Comparison of ENCODE assay signal across 8 mouse cellular contexts in genomic region chr1:155416701-155417677, GRCm38 (mm10). TPM values are rescaled to one million over a fixed set of nuclear protein-coding genes. Genes with fewer than 3 reads are reported as not detected.
DNase-seq lines count a peak whose midpoint lies in the region; ATAC-seq and TF ChIP-seq lines count a peak whose summit lies in the region.

Gene Xpr1 (minus strand): TSS chr1:155417415.

- no peaks in the 10 kb centered on the region for H3K4me1 ChIP-seq in brown adipose tissue, adult 24 weeks (ENCODE audit: control insufficient read depth, insufficient read depth, insufficient read length, low read length)
- H3K4me1 ChIP-seq in heart, embryonic 15.5 days (replicated peaks): peaks cover 9% of the 10 kb centered on the region
- H3K4me1 ChIP-seq in liver, embryonic 14.5 days (replicated peaks; ENCODE audit: control insufficient read depth in 2 of 2, insufficient read depth in 2 of 2, low read length in 1 of 2): peaks cover 7% of the 10 kb centered on the region in 2 experiments
- no peaks in the 10 kb centered on the region for H3K4me1 ChIP-seq in neural tube, embryonic 11.5 days (ENCODE audit: control insufficient read depth, insufficient read depth, low read length)
- no peaks in the 10 kb centered on the region for H3K4me1 ChIP-seq in stomach, postnatal 0 days (replicated peaks; ENCODE audit: control insufficient read depth, insufficient read depth)

- under 1% methylated on average over 82 of the region's 82 CpGs for WGBS in heart, embryonic 15.5 days
- 1% methylated on average over 74 of the region's 82 CpGs for WGBS in liver, embryonic 14.5 days (ENCODE audit: insufficient replicate concordance)
- WGBS in neural tube, embryonic 11.5 days: 0% methylated on average over 68 of the region's 82 CpGs
- WGBS in stomach, postnatal 0 days: under 1% methylated on average over 62 of the region's 82 CpGs

- peak; percentile 18; the same call in 1 of the 2 replicates for TF ChIP-seq CTCF in liver, embryonic 14.5 days (IDR thresholded peaks at IDR 0.05; ENCODE audit: low read depth)
- TF ChIP-seq CTCF in stomach, postnatal 0 days (IDR thresholded peaks at IDR 0.05; ENCODE audit: low read depth): 0 out of 2 replicates have a peak, but pooled peaks have one; percentile 20

- ATAC-seq in heart, embryonic 15.5 days (replicated peaks; ENCODE audit: insufficient number of reproducible peaks, insufficient read depth, low FRiP score, low read depth): peak; percentile 97
- ATAC-seq in liver, embryonic 14.5 days (ENCODE audit: insufficient read depth): peak; percentile 93
- peak; percentile 95 for ATAC-seq in neural tube, embryonic 11.5 days (ENCODE audit: insufficient read depth, low FRiP score, low TSS enrichment)
- peak; percentile 97 for ATAC-seq in stomach, postnatal 0 days (ENCODE audit: low FRiP score, low TSS enrichment)

- H3K4me2 ChIP-seq in heart, embryonic 15.5 days: peak within 1 kb of the TSS; percentile 79
- peak within 1 kb of the TSS; percentile 84 for H3K4me2 ChIP-seq in liver, embryonic 14.5 days (ENCODE audit: low read depth)
- H3K4me2 ChIP-seq in neural tube, embryonic 11.5 days (ENCODE audit: low read depth): peak within 1 kb of the TSS; percentile 62
- peak within 1 kb of the TSS; percentile 72 for H3K4me2 ChIP-seq in stomach, postnatal 0 days (replicated peaks; ENCODE audit: low read depth)

- peak within 1 kb of the TSS; percentile 45; the same call in 1 of the 2 replicates for H3K27ac ChIP-seq in brown adipose tissue, adult 24 weeks (replicated peaks; ENCODE audit: low read depth, low read length)
- peak within 1 kb of the TSS; percentile 90 for H3K27ac ChIP-seq in heart, embryonic 15.5 days
- peak within 1 kb of the TSS; percentile 53 for H3K27ac ChIP-seq in liver, embryonic 14.5 days
- peak within 1 kb of the TSS; percentile 88 for H3K27ac ChIP-seq in neural tube, embryonic 11.5 days (ENCODE audit: low read depth, low read length)
- peak within 1 kb of the TSS; percentile 85 for H3K27ac ChIP-seq in stomach, postnatal 0 days (replicated peaks)

- no peak for TF ChIP-seq EP300 in liver, embryonic 14.5 days (IDR thresholded peaks at IDR 0.05; ENCODE audit: low read depth)
- no peak for TF ChIP-seq EP300 in stomach, postnatal 0 days (optimal IDR thresholded peaks at IDR 0.05)

- no peaks in the 10 kb centered on the region for H3K36me3 ChIP-seq in heart, embryonic 15.5 days
- no peaks in the 10 kb centered on the region for H3K36me3 ChIP-seq in liver, embryonic 14.5 days (replicated peaks; ENCODE audit: control insufficient read depth, insufficient read depth, low read depth)
- no peaks in the 10 kb centered on the region for H3K36me3 ChIP-seq in neural tube, embryonic 11.5 days (ENCODE audit: control insufficient read depth, insufficient read depth, low read length)
- no peaks in the 10 kb centered on the region for H3K36me3 ChIP-seq in stomach, postnatal 0 days (ENCODE audit: control insufficient read depth, insufficient read depth, low read length)

- H3K9ac ChIP-seq in heart, embryonic 15.5 days: peak within 1 kb of the TSS; percentile 75
- H3K9ac ChIP-seq in liver, embryonic 14.5 days (replicated peaks): peak within 1 kb of the TSS; percentile 84
- H3K9ac ChIP-seq in neural tube, embryonic 11.5 days (ENCODE audit: low read length): peak within 1 kb of the TSS; percentile 77
- peak within 1 kb of the TSS; percentile 78 for H3K9ac ChIP-seq in stomach, postnatal 0 days (ENCODE audit: low read length)

- H3K4me3 ChIP-seq in brown adipose tissue, adult 24 weeks (ENCODE audit: insufficient read depth, low read depth, low read length): peak within 1 kb of the TSS; percentile 92
- peak within 1 kb of the TSS; percentile 79 for H3K4me3 ChIP-seq in heart, embryonic 15.5 days
- peak within 1 kb of the TSS; percentile 84 to 91 for H3K4me3 ChIP-seq in liver, embryonic 14.5 days (ENCODE audit: insufficient read depth in 1 of 2, low read depth in 2 of 2, low read length in 2 of 2)
- H3K4me3 ChIP-seq in neural tube, embryonic 11.5 days (ENCODE audit: low read depth, low read length): peak within 1 kb of the TSS; percentile 91
- peak within 1 kb of the TSS; percentile 92 for H3K4me3 ChIP-seq in stomach, postnatal 0 days (ENCODE audit: low read depth, low read length)

- no peaks in the 10 kb centered on the region for H3K27me3 ChIP-seq in heart, embryonic 15.5 days
- H3K27me3 ChIP-seq in liver, embryonic 14.5 days (ENCODE audit: control insufficient read depth, insufficient read depth, low read length): no peaks in the 10 kb centered on the region
- H3K27me3 ChIP-seq in neural tube, embryonic 11.5 days (ENCODE audit: control insufficient read depth, insufficient read depth, low read length): no peaks in the 10 kb centered on the region
- no peaks in the 10 kb centered on the region for H3K27me3 ChIP-seq in stomach, postnatal 0 days (ENCODE audit: control insufficient read depth, insufficient read depth, low read length)

- no peaks in the 10 kb centered on the region for H3K9me3 ChIP-seq in heart, embryonic 15.5 days (replicated peaks)
- no peaks in the 10 kb centered on the region for H3K9me3 ChIP-seq in liver, embryonic 14.5 days (ENCODE audit: control insufficient read depth, low read length)
- no peaks in the 10 kb centered on the region for H3K9me3 ChIP-seq in neural tube, embryonic 11.5 days (ENCODE audit: control insufficient read depth, low read length)
- no peaks in the 10 kb centered on the region for H3K9me3 ChIP-seq in stomach, postnatal 0 days (ENCODE audit: control insufficient read depth, low read length)

- peak; percentile 97 for DNase-seq in CD4-positive, CD25-positive, alpha-beta regulatory T cell, adult 2 months (ENCODE audit: low read depth, low spot score)
- DNase-seq in fibroblast of lung, adult 2 months (ENCODE audit: low read depth): peak; percentile 63
- peak; percentile 96 for DNase-seq in kidney, postnatal 25 days
- DNase-seq in liver, embryonic 14.5 days (ENCODE audit: low read depth in 3 of 3, low spot score in 3 of 3): peak; percentile 86 to 94 (median 91)
- DNase-seq in neural tube, embryonic 11.5 days (ENCODE audit: low spot score): peak; percentile 99
- peak; percentile 97 for DNase-seq in stomach, postnatal 0 days (ENCODE audit: low spot score)

RNA-seq across cellular contexts. Expression of gene Xpr1, which starts in this region (rescaled TPM):
- polyA plus RNA-seq in brown adipose tissue, adult 24 weeks (2012; ENCODE audit: insufficient read depth, insufficient read length, missing spikeins): 9.1 and 16.3 TPM in 2 replicates
- polyA plus RNA-seq in heart, embryonic 15.5 days (2015; fragmentation: Nextera tagmentation; extraction: Ambion mirVana): 8.9 and 10.2 TPM in 2 replicates
- polyA plus RNA-seq in liver, embryonic 14.5 days (2012; rRNA removed): 3.3 and 4.2 TPM in 2 replicates
- 2.2 and 2.4 TPM in 2 replicates for polyA plus RNA-seq in liver, embryonic 14.5 days (2014; fragmentation: Nextera tagmentation; extraction: Ambion mirVana)
- polyA plus RNA-seq in neural tube, embryonic 11.5 days (2014; fragmentation: Nextera tagmentation; extraction: Ambion mirVana): 15.0 TPM in 2 replicates
- 2.9 TPM in 2 replicates for polyA plus RNA-seq in stomach, postnatal 0 days (2015; fragmentation: Nextera tagmentation; extraction: Ambion mirVana)

Comparison
In these comparisons a context has a peak if more than half of its experiments do, and no peak if none do; other contexts are left out.
1. Peak in every context shown above with its lines: DNase-seq, ATAC-seq, H3K4me3 ChIP-seq and H3K27ac ChIP-seq.